Mouse (Mus musculus): ENCODE measurements around the gene Tbc1d25. TPM values are rescaled to one million over a fixed set of nuclear protein-coding genes. Genes with fewer than 3 reads are reported as not detected.

Tbc1d25 gene
- total RNA-seq, 1 experiment from 2014 or later = 12.0 TPM

GRCm38 (mm10) chrX:8123821-8124470, 52.0 kb downstream of the Tbc1d25 start:
- ATAC-seq (ENCODE audit: extremely low read depth, insufficient number of reproducible peaks, low FRiP score, poor library complexity, severe bottlenecking) = no peak

GRCm38 (mm10) chrX:8117264-8117663, 58.7 kb downstream of the Tbc1d25 start:
- no peak for ATAC-seq (ENCODE audit: extremely low read depth, insufficient number of reproducible peaks, low FRiP score, poor library complexity, severe bottlenecking)

- no peak for ATAC-seq (ENCODE audit: extremely low read depth, insufficient number of reproducible peaks, low FRiP score, poor library complexity, severe bottlenecking)
These were observed 60.7 kb downstream of the Tbc1d25 start for GRCm38 (mm10) chrX:8115275-8115674.

- ATAC-seq (ENCODE audit: extremely low read depth, insufficient number of reproducible peaks, low FRiP score, poor library complexity, severe bottlenecking) = no peak
These were observed 71.0 kb downstream of the Tbc1d25 start for GRCm38 (mm10) chrX:8105019-8105418.

Other genes starting within 250 kb of the Tbc1d25 start
- not detected in 2 replicates for gene Eras, start 247.6 kb downstream of the Tbc1d25 start, total RNA-seq (2017)
- gene Hdac6, start 228.3 kb downstream of the Tbc1d25 start, total RNA-seq (2017) = 6.4 and 9.7 TPM in 2 replicates
- 1.4 and 2.0 TPM in 2 replicates for gene Gata1, start 198.1 kb downstream of the Tbc1d25 start, total RNA-seq (2017)
- not detected in 2 replicates for gene Glod5, start 157.7 kb downstream of the Tbc1d25 start, total RNA-seq (2017)
- gene Suv39h1, start 101.4 kb downstream of the Tbc1d25 start, total RNA-seq (2017) = 19.5 and 22.6 TPM in 2 replicates
- 179 and 193 TPM in 2 replicates for gene Was, start 85.7 kb downstream of the Tbc1d25 start, total RNA-seq (2017)
- 55.2 and 56.3 TPM in 2 replicates for gene Wdr13, start 43.3 kb downstream of the Tbc1d25 start, total RNA-seq (2017)
- 390 and 446 TPM in 2 replicates for gene Rbm3, start 30.3 kb downstream of the Tbc1d25 start, total RNA-seq (2017)
- 47.1 and 50.1 TPM in 2 replicates for gene Ebp, start 17.3 kb upstream of the Tbc1d25 start, total RNA-seq (2017)
- 0.23 TPM in 1 of 2 replicates, not detected in the other for gene Porcn, start 30.3 kb upstream of the Tbc1d25 start, total RNA-seq (2017)
- 8.7 and 15.9 TPM in 2 replicates for gene Ftsj1, start 76.2 kb upstream of the Tbc1d25 start, total RNA-seq (2017)
- gene Slc38a5, start 95.0 kb upstream of the Tbc1d25 start, total RNA-seq (2017) = 0.49 TPM in 1 of 2 replicates, not detected in the other
- gene Ssxb10, start 151.2 kb upstream of the Tbc1d25 start, total RNA-seq (2017) = not detected in 2 replicates
- not detected in 2 replicates for gene Ssxb9, start 190.8 kb upstream of the Tbc1d25 start, total RNA-seq (2017)
- gene Ssxb1, start 237.1 kb upstream of the Tbc1d25 start, total RNA-seq (2017) = not detected in 2 replicates